Mouse (Mus musculus): ENCODE measurements around the gene Rims1. TPM values are rescaled to one million over a fixed set of nuclear protein-coding genes. Genes with fewer than 3 reads are reported as not detected.
A peak's percentile ranks its signal among the peaks of the same experiment; 100 is the strongest.

Rims1 gene
- total RNA-seq, 2 experiments from 2014 or later: 0.96 TPM

DNA sequence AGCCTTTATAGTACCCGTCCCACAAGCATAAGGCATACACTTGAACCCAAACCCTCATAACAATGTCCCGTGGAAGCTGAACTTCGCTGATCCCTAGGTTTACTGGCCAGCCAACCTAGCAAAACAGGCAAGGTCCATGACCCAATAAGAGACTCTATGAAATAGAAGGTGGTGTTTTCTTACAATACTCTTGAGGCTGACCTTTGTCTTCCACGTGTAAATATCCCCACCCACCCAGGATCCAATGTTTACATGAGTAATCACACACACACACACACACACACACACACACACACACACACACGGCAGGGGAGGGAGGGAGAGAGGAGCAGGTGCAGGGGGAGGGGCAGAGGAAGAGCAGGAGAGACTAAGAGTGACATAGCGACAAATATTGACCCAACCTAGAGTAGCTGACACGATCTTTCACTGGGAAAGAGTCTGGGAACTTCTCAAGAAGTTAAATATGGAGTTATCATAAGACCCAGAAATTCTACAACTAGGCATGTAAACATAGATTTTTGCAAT, 217.9 kb downstream of the Rims1 start:
- no peak for DNase-seq (ENCODE audit: low spot score in 2 of 2)

DNA sequence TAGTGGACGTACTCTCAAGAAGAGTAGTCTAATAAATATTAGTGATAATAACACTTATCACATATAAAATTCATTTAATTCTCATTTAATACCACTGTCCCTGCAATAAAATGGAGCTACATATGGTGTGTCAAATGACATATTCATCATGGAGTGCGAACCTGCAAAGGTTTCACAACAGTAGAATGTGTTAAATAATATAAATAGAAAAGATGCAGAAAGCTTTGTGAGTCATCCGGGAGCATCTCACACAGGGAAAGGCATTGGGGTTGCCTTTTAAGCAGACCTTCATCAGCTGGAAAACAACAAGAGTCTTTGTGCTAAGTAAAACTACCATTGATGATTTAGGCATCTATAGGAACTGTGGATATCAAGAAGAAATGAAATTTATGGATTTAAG, 220.2 kb downstream of the Rims1 start:
- DNase-seq (ENCODE audit: low spot score in 2 of 2): no peak

DNA sequence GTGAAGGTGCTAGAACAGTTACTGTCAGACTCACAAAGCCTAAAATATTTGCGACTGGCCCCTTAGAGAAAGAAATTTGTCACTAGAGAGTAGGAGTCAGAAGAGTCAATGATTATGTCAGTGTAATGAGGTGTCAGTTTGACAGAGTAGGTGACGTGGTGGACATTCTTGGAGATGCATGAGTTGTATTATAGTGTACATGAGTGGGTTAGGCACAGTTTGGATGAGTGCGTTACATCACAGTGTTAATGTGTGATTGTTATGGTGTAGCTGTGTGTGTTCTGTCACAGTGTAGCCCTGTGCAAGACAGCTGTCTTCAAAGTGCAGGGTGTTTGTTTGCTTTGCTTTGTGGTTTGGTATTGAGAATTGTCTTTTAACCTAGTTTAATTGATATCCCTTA, 226.3 kb downstream of the Rims1 start:
- DNase-seq (ENCODE audit: low spot score in 2 of 2): no peak

DNA sequence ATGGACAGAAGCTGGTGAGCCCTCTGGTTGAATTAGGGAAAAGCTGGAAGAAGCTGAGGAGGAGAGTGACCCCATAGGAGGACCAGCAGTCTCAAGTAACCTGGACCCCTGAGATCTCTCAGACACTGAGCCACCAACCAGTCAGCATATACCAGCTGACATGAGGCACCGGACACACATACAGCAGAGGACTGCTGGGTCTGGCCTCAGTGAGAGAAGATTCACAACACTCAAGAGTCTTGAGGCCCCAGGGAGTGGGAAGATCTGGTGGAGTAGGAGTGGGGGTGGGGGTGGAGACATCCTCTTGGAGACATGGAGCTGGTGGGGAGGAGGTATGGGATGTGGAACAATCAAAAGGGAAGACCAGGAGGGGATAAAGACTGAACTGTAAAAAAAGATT, 233.1 kb downstream of the Rims1 start:
- DNase-seq (ENCODE audit: low spot score in 2 of 2): no peak

DNA sequence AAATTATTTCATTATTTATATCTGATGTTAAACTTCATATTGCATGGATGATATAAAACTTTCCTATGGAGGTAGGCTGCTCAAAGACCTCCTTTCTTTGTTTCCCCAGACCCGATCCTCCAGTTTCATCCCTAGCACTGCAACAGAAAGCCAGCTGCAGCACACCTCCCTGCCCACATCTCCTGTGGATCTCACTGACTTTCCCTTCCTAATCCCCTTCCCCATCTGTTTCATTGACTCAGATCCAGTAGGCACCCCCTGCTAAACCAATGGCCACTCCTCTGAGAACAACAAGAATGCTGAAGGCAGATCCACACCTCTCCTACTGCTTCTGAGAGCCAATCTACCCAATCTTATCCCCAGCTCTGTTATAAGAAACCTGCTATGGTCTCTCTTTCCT, 259.5 kb downstream of the Rims1 start:
- DNase-seq (ENCODE audit: low spot score in 2 of 2): no peak

DNA sequence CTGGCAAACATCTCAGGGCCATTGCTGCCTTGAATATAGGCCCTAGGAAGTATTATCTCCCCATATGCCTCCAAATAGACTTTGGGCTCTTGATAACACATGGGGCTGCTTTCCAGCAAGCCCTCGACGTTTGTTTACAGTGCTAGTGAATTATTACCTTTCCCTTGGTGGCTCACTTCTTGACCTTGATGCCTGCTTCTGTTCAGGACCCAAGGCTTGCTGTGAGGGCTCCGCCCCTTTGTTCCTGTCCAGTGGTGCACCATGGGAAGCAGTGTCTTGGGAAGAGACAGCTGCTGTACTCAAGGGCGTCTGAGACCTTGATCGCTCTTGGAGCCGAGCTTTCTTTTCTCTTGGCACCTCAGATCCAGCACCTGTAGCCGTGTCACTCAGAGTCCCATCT, 267.7 kb downstream of the Rims1 start:
- DNase-seq (ENCODE audit: low spot score in 2 of 2): no peak

DNA sequence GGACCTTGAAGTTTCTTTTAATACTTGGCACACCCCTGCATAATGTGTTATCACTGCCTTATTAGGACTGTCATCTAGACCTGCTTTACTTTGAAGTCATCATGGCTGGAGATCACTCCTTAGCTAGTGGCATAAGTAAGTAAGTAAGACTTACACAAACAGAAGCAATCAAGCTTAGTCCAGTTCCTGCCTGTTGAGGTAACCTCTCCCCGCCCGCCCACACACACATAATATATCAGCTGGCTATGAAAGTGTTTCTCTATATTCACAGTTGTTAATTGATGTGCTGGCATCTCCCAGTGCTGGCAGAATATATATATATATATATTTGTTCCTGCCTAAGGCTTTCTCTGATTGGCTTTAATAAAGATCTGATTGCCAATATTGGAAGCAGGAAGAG, 269.0 kb downstream of the Rims1 start:
- no peak for DNase-seq (ENCODE audit: low spot score in 2 of 2)

DNA sequence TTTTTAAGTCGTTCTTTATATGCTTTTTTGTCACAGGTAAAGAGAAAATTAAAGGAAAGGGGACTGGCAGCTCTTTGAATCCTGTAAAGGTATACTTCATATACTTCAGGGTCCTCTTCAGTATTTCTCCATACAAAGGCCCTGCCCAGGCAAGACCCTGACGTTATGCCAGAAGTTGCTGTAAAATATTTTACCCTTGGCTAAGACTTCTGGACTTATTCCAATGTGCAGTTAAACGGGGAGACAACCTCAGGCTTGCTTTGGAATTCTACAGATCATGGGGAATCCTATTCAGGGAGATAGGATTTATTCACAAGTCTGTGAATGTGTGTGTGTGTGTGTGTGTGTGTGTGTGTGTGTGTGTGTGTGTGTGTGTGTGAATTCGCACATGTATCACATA, 270.7 kb downstream of the Rims1 start:
- no peak for DNase-seq (ENCODE audit: low spot score in 2 of 2)

DNA sequence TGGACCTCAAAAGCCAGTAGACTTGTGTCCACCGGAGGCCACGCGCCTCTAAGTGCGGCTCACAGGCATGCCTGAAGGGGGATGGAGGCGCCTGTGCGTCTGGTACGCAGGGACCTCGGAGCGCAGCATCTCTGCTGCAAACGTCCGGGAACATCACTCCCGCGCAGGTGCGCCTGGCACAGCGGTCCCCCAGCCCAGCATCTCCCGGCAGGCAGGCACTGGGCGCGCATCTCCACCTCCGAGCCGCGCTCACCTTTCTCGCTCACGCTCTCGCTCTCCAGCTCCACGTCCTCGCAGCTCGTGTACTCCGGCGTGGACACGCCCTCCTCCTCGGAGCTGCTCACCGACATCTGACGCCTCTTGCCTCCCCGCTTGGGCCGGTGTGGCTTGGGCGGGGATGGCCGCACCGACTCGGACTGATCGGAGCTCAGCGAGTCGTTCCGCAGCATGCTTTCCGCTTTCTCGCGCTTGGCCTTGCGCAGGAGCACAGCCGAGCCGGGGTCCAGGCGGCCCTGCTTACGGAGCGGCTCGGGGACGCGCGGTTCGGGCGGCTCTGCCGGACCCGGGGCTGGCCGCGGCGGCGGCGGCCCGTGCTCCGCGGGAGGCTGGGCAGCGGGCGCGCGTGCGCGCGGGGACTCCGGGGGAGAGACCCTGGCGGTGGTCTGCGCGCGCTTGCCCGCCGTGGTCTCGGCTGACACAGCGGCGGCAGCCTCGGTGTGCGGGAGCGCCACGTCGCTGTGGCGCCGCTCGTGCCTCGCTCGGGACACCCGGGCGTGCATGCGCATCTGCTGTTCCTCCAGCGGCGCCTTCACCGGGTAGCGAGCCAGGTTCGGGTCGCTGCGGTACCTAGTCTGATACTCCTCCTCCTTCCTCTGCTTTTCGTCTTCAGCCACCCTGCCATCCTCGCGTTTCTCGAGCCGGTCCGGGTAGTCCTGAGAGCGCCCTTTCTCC, 272.4 kb downstream of the Rims1 start:
- DNase-seq (ENCODE audit: low spot score in 2 of 2): peak; percentile 12 to 17

DNA sequence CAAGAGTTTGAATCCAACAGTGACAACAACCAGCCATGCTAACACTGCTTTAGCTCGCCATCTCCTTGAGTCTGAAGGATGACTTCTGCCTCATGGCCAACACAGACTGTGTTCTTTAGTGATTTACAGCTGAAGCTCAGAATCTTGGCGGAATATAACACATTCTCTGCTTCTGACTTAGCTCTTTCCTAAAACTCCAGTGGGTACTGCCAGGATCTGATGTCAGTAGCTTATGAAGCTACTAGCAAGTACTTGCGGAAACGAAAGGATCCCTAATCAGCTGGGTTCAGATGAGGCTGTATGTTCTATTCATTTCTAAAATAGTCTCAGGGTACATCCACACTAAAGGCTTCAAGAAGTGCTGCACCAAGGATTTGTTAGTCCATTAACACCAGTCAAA, 290.7 kb downstream of the Rims1 start:
- no peak for DNase-seq (ENCODE audit: low spot score in 2 of 2)

DNA sequence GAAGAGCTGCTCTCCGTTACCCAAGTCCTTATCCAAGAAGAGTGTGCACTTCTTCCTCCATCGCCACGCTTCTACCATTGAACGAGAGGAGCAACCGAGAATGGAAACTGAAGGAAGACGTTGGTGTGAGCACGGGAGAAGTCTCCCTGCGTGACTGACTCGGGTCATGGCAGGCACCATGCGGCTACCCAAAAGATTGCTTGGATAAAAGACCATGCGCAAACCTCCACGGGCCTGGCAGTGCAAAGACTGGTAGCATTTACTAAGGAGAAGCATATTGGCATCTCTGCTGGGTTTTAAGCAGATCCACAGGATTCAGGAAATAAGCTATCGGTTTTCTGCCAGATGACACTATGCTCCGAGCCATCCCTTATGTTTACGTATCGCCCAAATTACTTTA, 293.4 kb downstream of the Rims1 start:
- DNase-seq (ENCODE audit: low spot score in 2 of 2): no peak

DNA sequence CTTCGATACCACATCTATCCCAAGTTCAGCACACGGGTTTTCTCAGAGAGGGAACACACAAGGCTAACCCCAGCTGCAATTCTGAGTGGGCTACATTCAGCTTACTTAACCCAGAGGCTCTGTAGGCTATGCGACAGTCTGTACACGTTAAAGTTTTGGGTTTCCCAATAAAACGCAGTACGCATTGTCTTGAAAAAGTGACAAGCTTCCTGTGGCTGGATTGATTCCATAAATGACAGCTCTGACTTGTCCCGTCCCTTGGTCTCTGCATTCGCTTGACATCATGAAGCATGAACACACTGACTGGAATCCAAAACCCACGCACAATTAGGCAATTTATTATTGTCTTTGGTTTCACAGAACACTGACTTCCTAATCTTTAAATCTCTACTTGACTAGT, 294.2 kb downstream of the Rims1 start:
- DNase-seq (ENCODE audit: low spot score in 2 of 2): no peak

DNA sequence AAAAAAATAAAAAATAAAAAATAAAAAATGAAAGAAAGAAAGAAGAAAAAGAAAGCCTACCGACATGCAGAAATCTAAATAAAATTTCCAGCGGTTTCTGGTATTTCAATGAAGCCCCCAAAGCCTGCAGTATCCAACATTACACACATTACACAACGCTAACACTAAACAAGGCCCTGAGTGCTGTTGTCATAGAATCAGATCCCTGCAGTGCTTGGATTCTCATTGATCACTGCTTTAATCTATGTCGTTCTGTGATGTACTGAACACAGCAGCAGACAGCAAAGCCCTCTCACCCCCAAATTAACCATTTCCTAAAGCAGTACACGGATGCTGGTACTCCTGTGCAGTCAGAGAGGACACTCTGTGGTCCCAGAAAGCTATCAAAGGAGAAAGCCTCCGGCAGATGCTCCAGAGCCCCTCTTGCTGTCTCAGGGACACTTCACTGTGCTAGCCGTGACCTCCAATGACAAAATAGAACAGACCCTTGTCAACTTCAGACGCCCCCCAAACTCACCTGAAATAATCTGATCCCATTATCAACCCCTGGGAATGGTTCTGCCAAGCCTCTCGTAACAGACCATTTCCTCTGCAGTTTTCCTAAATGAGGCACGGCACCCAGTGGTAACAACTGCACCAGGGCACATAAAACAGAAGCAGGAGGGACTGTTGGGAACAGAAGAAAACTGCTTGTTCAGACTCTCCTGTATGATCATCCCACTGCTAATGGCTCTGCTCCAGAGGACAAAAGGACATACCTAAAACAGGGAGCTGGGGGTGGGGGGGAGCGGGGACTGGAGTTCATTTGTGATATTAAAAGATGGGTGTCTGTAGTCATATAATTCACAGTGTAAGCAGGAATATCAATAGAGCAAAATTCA, 296.8 kb downstream of the Rims1 start:
- no peak for DNase-seq (ENCODE audit: low spot score in 2 of 2)

DNA sequence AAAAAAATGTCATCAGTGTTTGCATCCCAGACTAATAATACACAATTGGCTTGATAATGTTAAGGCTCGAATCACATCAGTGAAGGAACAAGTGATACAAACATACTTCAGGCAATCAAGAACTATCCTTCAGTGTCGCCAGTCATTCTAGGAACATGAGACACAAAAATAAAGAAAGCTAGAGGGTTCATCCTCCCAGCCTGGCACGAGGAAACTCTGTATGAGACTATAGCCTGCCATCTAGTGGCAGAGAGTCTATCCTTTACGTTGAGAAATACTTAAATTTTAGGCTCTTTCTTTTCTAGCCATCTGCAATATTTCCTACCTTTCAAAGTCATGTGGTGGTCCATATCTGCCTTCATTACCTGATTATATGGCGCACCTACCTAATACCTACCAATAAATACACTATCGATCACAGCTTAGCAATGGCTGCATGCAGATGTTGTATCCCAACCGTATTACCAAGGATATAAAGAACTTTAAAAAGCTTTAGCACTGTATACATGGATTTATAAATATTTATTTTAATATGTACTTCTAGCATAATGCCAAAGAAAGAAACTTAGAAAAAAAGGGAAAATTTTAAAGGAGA, 318.4 kb downstream of the Rims1 start:
- no peak for DNase-seq (ENCODE audit: low spot score in 2 of 2)

DNA sequence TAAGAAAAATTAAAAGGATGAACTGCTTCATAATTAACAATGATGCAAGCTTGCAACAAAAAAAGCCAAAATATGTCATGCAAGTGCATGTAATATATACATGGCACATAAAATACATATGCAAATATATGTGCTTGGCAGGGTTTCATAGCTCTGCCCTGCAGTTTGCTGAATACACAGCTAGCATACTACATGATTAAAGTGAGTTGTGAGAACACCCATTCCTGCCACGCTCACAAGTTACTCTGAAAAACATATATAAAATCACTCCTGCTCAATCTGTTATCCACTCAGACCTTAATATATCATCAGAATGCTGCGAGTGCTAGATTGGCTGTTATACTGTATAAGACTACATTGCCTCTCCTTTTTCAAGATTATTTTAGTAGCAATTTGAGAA, 329.6 kb downstream of the Rims1 start:
- no peak for DNase-seq (ENCODE audit: low spot score in 2 of 2)

DNA sequence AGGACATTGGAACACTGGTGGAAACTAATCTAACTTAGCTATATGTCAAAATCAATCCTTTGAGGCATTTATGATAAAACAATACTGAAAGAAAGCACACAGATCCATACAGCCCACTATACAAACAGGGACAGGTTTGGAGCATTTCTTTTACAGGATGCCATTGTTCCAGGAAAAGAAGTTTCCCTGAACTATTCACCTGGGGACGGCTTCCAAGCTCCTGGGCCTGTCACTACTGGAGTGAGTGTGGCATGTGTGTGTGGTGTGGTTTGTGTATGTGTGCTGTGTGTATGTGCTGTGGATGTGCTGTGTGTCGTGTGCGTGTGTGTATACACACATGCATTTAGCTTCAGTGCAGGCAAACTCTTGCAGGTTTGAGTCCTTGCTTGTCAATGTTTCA, 338.8 kb downstream of the Rims1 start:
- DNase-seq (ENCODE audit: low spot score in 2 of 2): no peak

DNA sequence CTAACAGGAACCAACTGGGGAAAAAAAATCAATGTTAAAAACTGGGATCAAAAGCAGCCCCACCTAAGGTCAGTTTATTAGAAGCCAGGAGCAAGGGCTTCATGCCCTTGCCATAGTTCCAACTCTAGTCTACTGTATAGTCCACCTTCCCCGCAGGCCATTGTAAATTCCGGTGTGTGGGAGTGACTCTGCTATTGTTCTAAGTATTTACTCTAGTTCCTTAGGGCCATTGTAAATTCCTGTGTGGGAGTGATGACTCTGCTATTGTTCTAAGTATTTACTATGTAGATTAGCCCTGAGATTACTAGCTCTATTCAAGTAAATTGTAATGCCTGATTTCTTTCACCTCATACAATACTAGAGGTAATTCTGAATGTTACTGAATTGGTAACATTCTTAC, 339.2 kb downstream of the Rims1 start:
- no peak for DNase-seq (ENCODE audit: low spot score in 2 of 2)

DNA sequence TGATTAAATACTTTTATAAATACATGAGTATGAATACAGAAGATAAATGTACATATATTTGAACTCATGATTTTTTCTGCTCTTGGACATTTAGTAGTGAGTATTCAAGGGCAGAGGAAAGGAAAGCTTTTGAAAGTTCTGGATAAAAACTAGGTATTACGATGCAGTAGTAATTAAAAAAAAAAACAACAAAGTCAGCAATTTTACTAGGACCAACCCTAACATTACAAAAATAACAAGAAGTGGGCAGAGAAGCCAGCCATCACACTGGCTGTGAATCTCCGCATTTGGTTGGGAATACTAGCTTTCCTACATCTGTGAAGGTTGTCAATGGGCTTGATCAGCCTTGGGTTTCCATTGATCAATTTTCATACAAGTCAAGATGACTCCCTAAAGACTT, 381.8 kb downstream of the Rims1 start:
- no peak for DNase-seq (ENCODE audit: low spot score in 2 of 2)

DNA sequence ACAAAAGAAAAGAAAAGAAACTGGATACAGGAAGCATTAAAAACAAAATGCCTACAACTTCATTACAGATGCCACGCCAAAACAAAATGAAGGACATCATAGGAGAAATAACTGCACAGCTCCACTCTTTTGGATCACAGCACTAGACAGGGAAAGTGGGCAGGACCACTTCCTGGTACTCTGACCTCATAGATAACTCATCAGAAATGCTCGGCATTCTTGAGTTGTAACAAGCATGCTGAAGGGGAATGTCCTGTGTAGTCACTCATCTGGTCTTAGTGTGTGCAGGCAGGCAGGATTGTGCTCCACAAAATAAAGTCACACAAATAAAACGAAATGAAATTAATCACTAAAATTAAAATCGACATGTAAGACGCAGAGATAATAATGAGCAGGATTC, 383.7 kb downstream of the Rims1 start:
- DNase-seq (ENCODE audit: low spot score in 2 of 2): no peak

DNA sequence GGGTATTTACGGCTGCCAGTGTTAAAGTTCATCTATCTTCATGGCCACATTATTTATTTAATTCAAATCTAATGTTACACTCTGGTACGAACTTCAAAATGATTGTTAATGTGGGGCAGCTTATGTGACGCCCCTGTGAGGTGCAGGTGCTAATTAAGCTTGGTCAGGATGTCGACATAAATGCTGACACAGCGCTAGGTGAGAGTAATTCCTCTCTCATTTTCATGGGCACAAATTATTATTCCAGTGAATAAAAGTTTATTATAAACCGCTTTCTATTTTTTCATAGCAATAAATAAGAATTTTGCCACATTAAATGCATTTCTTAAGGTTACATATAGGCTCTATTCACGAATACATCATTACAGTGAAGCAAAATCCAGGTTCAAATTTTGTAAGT, 395.6 kb downstream of the Rims1 start:
- no peak for DNase-seq (ENCODE audit: low spot score in 2 of 2)

DNA sequence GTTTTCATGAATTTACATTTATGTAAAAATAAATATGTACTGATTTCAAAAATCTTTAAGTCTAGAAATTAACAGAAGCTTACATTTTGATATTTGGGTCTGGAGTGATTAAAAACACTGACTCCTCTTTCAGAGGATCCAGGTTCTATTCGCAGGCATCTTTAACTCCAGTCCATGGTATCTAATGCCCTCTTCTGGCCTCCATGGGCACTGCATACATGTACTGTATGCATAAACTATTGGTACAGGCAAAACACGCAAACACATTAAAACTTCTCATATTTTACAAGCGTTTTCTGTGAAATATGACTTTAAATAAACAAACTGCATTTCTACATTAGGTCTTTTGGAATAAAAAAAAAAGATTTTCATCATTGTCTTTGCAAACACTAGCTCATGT, 419.4 kb downstream of the Rims1 start:
- DNase-seq (ENCODE audit: low spot score in 2 of 2): no peak

DNA sequence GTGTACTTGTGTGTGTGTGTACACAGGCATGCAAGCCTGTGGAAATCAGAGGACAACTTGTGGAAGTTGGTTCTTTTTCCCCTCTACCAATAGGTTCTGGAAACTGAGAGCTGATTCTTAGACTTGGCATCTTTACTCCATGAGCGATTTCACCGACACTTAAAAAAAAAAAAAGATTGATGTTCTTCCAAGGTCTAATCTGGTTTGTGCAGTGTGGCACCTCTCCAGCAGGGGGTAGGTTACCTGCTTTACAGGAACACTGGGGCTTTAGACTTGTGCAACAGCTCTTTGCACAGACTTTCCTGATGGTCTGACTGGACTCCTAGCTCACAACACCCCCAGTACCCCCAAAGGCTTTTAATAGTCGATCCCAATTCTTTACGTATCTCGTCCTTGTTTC, 428.1 kb downstream of the Rims1 start:
- no peak for DNase-seq (ENCODE audit: low spot score in 2 of 2)

Measured in gastrocnemius, postnatal 4 days (tissue).